Mouse (Mus musculus) small intestine, adult 10 weeks (tissue): ENCODE measurements around the gene Tmem161a. TPM values are rescaled to one million over a fixed set of nuclear protein-coding genes. Genes with fewer than 3 reads are reported as not detected.

Source experiments
- polyA plus RNA-seq: library from polyadenylated mRNA; stranded (reverse); fragments of 350-450 nt; fragmentation: Illumina TruSeq; extraction: RNeasy Lipid Tissue Mini Kit (QIAGEN cat#74804); gene quantifications from one replicate; pipeline ENCODE4 v1.2.3, GENCODE M21; 2014; ENCODE audit warnings: low replicate concordance

Tmem161a gene
- 3.5 TPM for polyA plus RNA-seq

DNA sequence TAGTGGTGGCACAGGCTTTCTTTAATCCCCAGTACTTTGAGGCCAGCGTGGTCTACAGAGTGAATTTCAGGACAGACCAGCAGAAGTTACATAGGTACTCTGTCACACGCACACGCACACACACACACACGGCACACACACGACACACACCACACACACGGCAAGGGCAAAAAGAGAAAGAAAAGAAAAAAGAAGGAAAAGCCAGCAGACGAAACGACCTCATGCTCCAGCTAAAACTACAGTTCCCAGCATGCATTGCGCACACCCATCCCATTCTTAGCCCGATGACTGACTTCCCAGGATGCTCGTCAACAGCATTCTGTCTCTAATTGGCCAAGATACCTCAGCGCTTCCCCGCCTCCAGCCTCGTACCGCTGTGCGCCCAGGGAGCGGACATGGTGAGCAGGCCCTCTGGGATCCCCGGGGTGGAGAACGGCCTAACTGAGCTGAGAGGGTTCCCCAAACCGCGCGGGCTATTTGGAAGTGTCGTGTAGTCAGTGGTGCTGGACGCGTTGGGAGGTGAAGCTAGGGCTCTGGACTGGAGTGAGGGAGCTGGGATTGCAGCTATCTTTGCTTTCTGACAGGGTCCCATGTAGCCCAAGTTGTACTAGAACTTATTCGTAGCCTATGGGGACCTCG is at the start of gene Tmem161a:
Gene Tmem161a, plus strand, starts transcription at position 314 of the 639 bp plus-strand sequence.

DNA sequence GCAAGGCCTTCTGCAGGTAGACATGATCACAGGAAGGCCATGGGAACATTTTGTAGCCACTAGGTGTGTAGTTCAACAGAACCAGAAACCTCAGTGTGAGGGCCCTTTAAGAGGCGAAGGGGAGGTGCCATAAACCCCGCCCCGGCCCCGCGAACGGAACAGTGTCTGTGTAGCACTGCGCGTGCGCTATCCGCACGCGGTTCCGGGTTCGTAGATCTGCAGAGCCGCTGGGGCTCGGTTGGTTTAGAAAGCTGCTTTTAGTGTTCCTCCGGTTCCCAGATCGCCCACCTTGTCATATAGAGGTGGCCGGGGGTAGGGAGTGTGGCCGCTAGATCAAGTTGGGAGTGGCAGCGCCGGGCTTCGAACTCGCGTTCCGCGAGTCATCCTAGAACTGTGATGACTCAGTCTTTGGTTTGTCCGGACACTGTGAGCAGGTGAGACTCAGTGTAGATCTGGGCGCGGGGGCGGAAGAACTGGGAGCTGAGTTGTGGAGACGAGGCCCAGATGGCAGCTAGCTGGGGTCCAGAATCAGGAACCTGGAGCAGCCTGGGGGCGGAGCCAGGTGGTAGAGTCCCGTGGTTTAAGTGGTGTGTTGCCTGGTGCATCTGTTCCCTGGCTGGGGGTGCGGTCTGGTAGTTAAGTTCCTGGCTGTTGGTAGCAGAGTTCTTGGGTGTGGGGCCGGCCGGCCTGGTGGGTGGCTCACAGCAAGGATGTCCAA is 40.8 kb upstream of the Tmem161a start, which contains the start of gene Nr2c2ap:
Gene Nr2c2ap, plus strand, starts transcription at position 168 of the 718 bp plus-strand sequence.

DNA sequence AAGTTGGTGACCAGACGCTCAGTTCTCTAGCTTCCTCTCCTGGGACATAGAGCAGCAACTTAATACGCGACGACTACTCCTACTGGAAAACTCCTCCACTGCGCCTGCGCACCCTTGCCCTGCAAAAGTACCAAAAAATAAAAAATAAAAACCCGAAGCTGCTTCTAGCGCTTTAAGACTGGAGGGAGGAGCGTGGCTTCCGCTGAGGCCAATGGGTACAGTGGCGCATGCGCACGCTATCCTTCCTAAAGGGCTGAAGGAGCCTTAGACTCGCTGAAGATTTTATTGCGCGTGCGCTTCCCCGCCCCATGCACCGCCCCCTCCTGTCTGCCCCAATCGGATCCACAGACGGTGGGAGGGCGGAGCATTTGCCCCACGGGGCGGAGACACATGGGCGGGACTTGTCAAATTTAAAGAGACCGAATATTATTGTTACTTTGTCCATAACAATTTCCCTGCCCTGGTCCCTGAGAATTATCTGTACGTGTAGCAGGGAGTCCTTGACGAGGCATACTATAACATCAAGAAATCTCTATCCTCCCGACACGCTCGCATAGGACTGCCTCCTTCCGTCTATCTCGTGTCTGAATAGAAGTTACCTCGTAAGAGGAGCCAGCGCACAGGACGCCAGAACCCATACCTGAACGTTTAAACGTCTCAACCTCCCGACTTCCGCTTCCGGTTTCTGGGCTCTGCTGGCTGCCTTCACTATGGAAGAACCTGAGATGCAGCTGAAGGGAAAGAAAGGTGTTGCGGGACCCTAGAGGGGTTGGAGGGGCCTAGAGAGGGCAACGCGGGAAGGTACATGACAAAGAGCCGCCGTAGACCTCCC is 32.9 kb upstream of the Tmem161a start, which contains the start of the genes Rfxank, Borcs8 and Mef2b:
Gene Rfxank, minus strand, starts transcription at position 129 of the 832 bp plus-strand sequence.
Gene Borcs8, plus strand, starts transcription at position 474 of the 832 bp plus-strand sequence.
Gene Mef2b, plus strand, starts transcription at position 686 of the 832 bp plus-strand sequence.

GRCm38 (mm10) chr8:70212112-70213055 is 40.2 kb downstream of the Tmem161a start, which contains the start of gene Slc25a42:
Gene Slc25a42 (minus strand): TSS chr8:70212305.

Other genes starting within 250 kb of the Tmem161a start
- gene Gatad2a, start 176.0 kb upstream of the Tmem161a start, polyA plus RNA-seq = 5.5 TPM
- gene Mau2, start 129.6 kb upstream of the Tmem161a start, polyA plus RNA-seq = 8.8 TPM
- gene Sugp1, start 129.5 kb upstream of the Tmem161a start, polyA plus RNA-seq = 5.9 TPM
- 30.1 TPM for gene Tm6sf2, start 99.4 kb upstream of the Tmem161a start, polyA plus RNA-seq
- gene Hapln4, start 88.9 kb upstream of the Tmem161a start, polyA plus RNA-seq = 0.15 TPM
- gene Ncan, start 51.5 kb upstream of the Tmem161a start, polyA plus RNA-seq = not detected
- 0.37 TPM for gene Nr2c2ap, start 41.0 kb upstream of the Tmem161a start, polyA plus RNA-seq
- gene Rfxank, start 33.2 kb upstream of the Tmem161a start, polyA plus RNA-seq = 0.33 TPM
- 2.0 TPM for gene Borcs8, start 32.9 kb upstream of the Tmem161a start, polyA plus RNA-seq
- not detected for gene Mef2b, start 32.6 kb upstream of the Tmem161a start, polyA plus RNA-seq
- gene Slc25a42, start 39.9 kb downstream of the Tmem161a start, polyA plus RNA-seq = 1.2 TPM
- 2.9 TPM for gene Sugp2, start 61.9 kb downstream of the Tmem161a start, polyA plus RNA-seq
- 0.71 TPM for gene Armc6, start 62.1 kb downstream of the Tmem161a start, polyA plus RNA-seq
- gene Homer3, start 110.5 kb downstream of the Tmem161a start, polyA plus RNA-seq = not detected
- 4.1 TPM for gene Ddx49, start 130.1 kb downstream of the Tmem161a start, polyA plus RNA-seq
- gene Cope, start 130.2 kb downstream of the Tmem161a start, polyA plus RNA-seq = 0.59 TPM
- gene Cers1, start 143.4 kb downstream of the Tmem161a start, polyA plus RNA-seq = not detected
- not detected for gene Gdf1, start 157.5 kb downstream of the Tmem161a start, polyA plus RNA-seq
- 2.2 TPM for gene Upf1, start 180.9 kb downstream of the Tmem161a start, polyA plus RNA-seq
- not detected for gene Comp, start 201.2 kb downstream of the Tmem161a start, polyA plus RNA-seq